Mouse (Mus musculus): ENCODE data around the gene Maged2. TPM values are rescaled to one million over a fixed set of nuclear protein-coding genes. Genes with fewer than 3 reads are reported as not detected.
"Not testable (repeated sequence)": the region's sequence is repeated elsewhere in the genome, so short reads cannot be mapped to it uniquely, and the experiment has no call there.

Gene Maged2
- polyA plus RNA-seq (2015; fragmentation: Nextera tagmentation; extraction: Ambion mirVana) = 816 and 1,013 TPM in 2 replicates

- Histone ChIP-seq H3K27ac (peak within 1 kb of the TSS; percentile 87), H3K4me2 (peak within 1 kb of the TSS; percentile 32), H3K27me3 (0 out of 2 replicates have a peak, but pooled peaks cover 3% of the 10 kb centered on the region), H3K9ac (peak within 1 kb of the TSS; percentile 42; the same call in 1 of the 2 replicates), H3K4me3 (peak within 1 kb of the TSS; percentile 50), H3K4me1 (peaks cover 13% of the 10 kb centered on the region), H3K36me3 (peaks cover 21% of the 10 kb centered on the region), H3K9me3 (no peaks in the 10 kb centered on the region)
- peak; percentile 67 for ATAC-seq (ENCODE audit: insufficient number of reproducible peaks, low FRiP score, low TSS enrichment, low read depth)
- WGBS = 37% methylated on average over 7 of the region's 7 CpGs
These were observed at the start of gene Maged2 for GRCm38 (mm10) chrX:150814139-150814469. Gene Maged2 (minus strand): TSS chrX:150814345.

DNA sequence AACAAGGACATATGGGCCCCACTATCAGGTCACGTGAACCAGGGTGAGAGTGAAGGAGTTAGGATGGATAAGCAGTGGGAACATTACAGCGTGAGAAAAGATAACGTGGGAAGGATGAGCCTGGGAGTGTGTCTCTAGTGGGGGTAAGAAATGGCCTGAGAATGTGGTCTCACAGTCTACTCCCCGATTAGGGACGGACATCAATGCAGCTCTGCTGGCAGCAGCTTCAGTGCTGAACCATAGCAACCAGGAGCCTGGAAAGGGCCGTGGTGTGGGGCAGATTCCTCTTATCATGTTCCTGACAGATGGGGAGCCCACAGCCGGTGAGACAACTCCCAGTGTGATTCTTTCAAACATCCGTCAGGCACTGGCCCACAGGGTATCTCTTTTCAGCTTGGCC lies 34.1 kb upstream of the Maged2 start:
- Histone ChIP-seq H3K9ac (no peak overlapping the region), H3K36me3 (no peaks in the 10 kb centered on the region), H3K4me1 (no peaks in the 10 kb centered on the region), H3K9me3 (no peaks in the 10 kb centered on the region), H3K27me3 (peaks cover 5% of the 10 kb centered on the region; the same call in 1 of the 2 replicates), H3K4me3 (no peak overlapping the region), H3K27ac (no peak overlapping the region), H3K4me2 (no peak overlapping the region)
- no peak for ATAC-seq (ENCODE audit: insufficient number of reproducible peaks, low FRiP score, low TSS enrichment, low read depth)
- WGBS = 59% methylated on average over 8 of the region's 8 CpGs

GRCm38 (mm10) chrX:150845480-150846205 lies 31.5 kb upstream of the Maged2 start:
- H3K4me1 ChIP-seq, H3K9ac ChIP-seq, H3K36me3 ChIP-seq, H3K9me3 ChIP-seq, H3K4me3 ChIP-seq, H3K4me2 ChIP-seq, H3K27me3 ChIP-seq: not testable (repeated sequence)
- 58% methylated on average over 5 of the region's 10 CpGs for WGBS
- H3K27ac ChIP-seq = peak overlapping the region; percentile 61
- peak; percentile 94 for ATAC-seq (ENCODE audit: insufficient number of reproducible peaks, low FRiP score, low TSS enrichment, low read depth)

DNA sequence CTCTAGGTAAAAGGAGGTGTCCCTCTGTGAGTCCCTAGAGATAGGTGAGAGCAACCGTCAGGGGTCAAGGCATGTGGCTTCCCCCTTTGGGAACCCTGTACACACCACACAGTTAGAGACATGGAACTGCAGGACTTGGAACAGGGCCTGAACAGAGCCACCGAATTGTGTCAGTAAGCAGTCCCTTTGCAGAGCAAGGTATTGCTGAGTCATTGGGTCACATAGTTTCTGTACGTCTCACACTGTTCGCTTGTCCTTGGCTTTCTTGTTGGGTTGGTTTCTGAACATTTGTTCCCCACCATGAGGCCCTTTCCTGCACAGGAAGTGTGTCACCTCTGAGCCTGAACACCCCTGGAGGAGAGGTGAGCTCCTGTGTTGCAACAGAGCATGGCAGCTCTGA lies 29.1 kb upstream of the Maged2 start:
- not testable (repeated sequence) for H3K27me3 ChIP-seq; ATAC-seq (ENCODE audit: insufficient number of reproducible peaks, low FRiP score, low TSS enrichment, low read depth); H3K4me3 ChIP-seq; H3K36me3 ChIP-seq; H3K4me2 ChIP-seq; H3K9me3 ChIP-seq; H3K9ac ChIP-seq; H3K27ac ChIP-seq; H3K4me1 ChIP-seq
- 90% methylated on average over 1 of the region's 4 CpGs for WGBS

DNA sequence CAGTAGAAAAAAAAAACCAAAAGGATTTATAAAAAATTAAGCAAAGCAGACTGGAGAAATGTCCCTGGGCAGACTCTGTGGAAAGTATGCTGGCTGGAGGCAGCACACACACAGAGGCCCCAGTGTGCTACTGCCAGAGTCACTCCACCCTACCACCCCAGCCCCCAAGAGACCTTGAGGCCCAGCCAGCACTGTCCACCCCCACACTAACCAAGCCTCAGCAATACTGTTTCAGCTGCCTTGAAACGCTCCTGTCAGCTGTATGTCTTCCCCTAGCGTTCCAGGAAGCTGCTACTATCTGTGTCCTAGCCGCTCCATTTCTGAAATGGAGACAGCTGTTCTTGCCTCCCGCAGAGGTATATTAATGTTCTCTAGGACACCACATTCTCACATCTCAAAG lies 16.2 kb upstream of the Maged2 start:
- Histone ChIP-seq H3K4me2 (no peak overlapping the region), H3K36me3 (no peaks in the 10 kb centered on the region), H3K4me3 (no peak overlapping the region), H3K27ac (no peak overlapping the region), H3K27me3 (peaks cover 11% of the 10 kb centered on the region; the same call in 1 of the 2 replicates), H3K9me3 (no peaks in the 10 kb centered on the region), H3K9ac (no peak overlapping the region), H3K4me1 (no peaks in the 10 kb centered on the region)
- peak; percentile 82 for ATAC-seq (ENCODE audit: insufficient number of reproducible peaks, low FRiP score, low TSS enrichment, low read depth)
- WGBS = 65% methylated on average over 4 of the region's 4 CpGs

- Histone ChIP-seq H3K4me2 (no peak overlapping the region), H3K27ac (no peak overlapping the region), H3K9ac (no peak overlapping the region), H3K27me3 (0 out of 2 replicates have a peak, but pooled peaks cover 3% of the 10 kb centered on the region), H3K4me1 (no peaks in the 10 kb centered on the region), H3K4me3 (no peak overlapping the region), H3K9me3 (no peaks in the 10 kb centered on the region), H3K36me3 (no peaks in the 10 kb centered on the region)
- ATAC-seq (ENCODE audit: insufficient number of reproducible peaks, low FRiP score, low TSS enrichment, low read depth) = no peak
These were observed 3.1 kb upstream of the Maged2 start for GRCm38 (mm10) chrX:150817278-150817677.

DNA sequence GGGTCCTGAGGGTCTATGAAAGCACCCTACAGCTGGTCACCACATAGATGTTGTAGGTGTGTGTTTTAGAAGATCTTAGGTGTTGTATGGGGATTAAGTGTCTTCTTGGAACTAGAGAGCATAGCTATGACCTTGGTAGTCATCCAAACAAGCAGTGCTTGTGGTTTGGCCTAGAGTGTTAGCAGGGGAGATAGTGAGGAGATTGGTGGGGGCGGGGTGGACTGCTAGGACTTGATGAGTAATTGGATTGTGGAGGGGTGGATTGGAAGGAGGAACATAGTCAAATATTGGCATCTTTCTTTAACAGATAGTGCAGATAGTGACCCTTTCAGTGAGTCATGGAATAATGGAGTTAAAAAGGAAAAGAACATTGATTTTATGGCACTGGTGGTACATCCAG lies 1.5 kb upstream of the Maged2 start:
- Histone ChIP-seq H3K36me3 (peaks cover 13% of the 10 kb centered on the region; the same call in 1 of the 2 replicates), H3K4me2 (no peak overlapping the region), H3K4me3 (no peak overlapping the region), H3K9me3 (no peaks in the 10 kb centered on the region), H3K27ac (no peak overlapping the region), H3K4me1 (peaks cover 13% of the 10 kb centered on the region), H3K9ac (no peak overlapping the region), H3K27me3 (0 out of 2 replicates have a peak, but pooled peaks cover 3% of the 10 kb centered on the region)
- ATAC-seq (ENCODE audit: insufficient number of reproducible peaks, low FRiP score, low TSS enrichment, low read depth) = no peak
- WGBS = 83% methylated on average over 1 of the region's 1 CpGs

DNA sequence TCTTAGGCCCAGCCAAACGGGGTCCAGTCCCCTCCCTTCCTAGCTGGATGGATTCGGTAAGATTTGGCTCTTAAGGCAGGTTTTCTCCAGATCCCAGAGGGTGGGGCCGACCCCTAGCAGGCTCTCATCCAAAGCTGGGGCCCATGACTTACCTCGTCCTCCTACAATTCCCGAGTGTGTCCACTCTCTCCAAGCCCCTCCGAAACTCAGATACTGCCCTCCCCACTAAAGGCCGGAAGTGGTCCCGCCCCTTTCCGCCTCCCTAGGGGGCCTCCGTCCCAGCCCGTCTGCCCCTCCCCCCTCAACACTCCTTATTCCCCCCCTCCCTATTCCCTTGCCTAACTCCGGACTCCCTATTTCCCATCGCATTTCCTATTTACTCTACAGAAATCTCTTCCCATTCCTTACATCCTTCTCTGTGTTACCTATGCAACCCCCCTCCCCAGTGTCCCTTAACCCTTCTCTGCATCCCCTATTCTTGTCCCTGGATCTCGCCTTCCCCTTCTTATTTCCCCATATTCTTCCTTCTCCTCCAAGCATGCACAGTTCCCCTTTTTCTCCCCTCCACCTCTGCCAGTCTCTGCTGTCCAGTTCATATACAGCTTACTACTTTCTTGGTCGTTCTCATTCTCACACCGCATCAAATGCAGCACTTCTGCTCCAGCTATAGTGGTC lies 544 bp downstream of the Maged2 start:
- Histone ChIP-seq H3K9ac (peak overlapping the region; percentile 42; the same call in 1 of the 2 replicates), H3K9me3 (no peaks in the 10 kb centered on the region), H3K36me3 (peaks cover 27% of the 10 kb centered on the region), H3K4me1 (peaks cover 13% of the 10 kb centered on the region), H3K27ac (peak overlapping the region; percentile 87), H3K4me3 (peak overlapping the region; percentile 50), H3K27me3 (0 out of 2 replicates have a peak, but pooled peaks cover 3% of the 10 kb centered on the region), H3K4me2 (peak overlapping the region; percentile 32)
- WGBS = 21% methylated on average over 16 of the region's 16 CpGs
- no peak; the same call in 1 of the 2 replicates for ATAC-seq (ENCODE audit: insufficient number of reproducible peaks, low FRiP score, low TSS enrichment, low read depth)

- H3K27ac ChIP-seq = peak overlapping the region; percentile 87
- H3K9ac ChIP-seq = peak overlapping the region; percentile 42; the same call in 1 of the 2 replicates
- no peaks in the 10 kb centered on the region for H3K9me3 ChIP-seq
- peak overlapping the region; percentile 46 for H3K4me2 ChIP-seq
- H3K4me1 ChIP-seq = peaks cover 13% of the 10 kb centered on the region
- 0 out of 2 replicates have a peak, but pooled peaks cover 3% of the 10 kb centered on the region for H3K27me3 ChIP-seq
- H3K4me3 ChIP-seq = peak overlapping the region; percentile 50
- ATAC-seq (ENCODE audit: insufficient number of reproducible peaks, low FRiP score, low TSS enrichment, low read depth) = peak; percentile 92
- WGBS = 28% methylated on average over 22 of the region's 24 CpGs
- H3K36me3 ChIP-seq = peaks cover 29% of the 10 kb centered on the region
These were observed 1.3 kb downstream of the Maged2 start for GRCm38 (mm10) chrX:150812787-150813298.

DNA sequence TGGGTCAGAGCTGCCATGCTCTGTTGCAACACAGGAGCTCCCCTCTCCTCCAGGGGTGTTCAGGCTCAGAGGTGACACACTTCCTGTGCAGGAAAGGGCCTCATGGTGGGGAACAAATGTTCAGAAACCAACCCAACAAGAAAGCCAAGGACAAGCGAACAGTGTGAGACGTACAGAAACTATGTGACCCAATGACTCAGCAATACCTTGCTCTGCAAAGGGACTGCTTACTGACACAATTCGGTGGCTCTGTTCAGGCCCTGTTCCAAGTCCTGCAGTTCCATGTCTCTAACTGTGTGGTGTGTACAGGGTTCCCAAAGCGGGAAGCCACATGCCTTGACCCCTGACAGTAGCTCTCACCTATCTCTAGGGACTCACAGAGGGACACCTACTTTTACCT lies 13.2 kb downstream of the Maged2 start:
- H3K4me2 ChIP-seq; H3K4me3 ChIP-seq; H3K9ac ChIP-seq; H3K4me1 ChIP-seq; H3K27ac ChIP-seq; H3K9me3 ChIP-seq; H3K36me3 ChIP-seq; ATAC-seq (ENCODE audit: insufficient number of reproducible peaks, low FRiP score, low TSS enrichment, low read depth); H3K27me3 ChIP-seq: not testable (repeated sequence)
- 93% methylated on average over 2 of the region's 4 CpGs for WGBS

- peak overlapping the region; percentile 67 for H3K27ac ChIP-seq
- not testable (repeated sequence) for H3K9me3 ChIP-seq, H3K36me3 ChIP-seq, H3K4me1 ChIP-seq, H3K4me3 ChIP-seq, H3K9ac ChIP-seq, H3K4me2 ChIP-seq, H3K27me3 ChIP-seq
- 65% methylated on average over 4 of the region's 10 CpGs for WGBS
- peak; percentile 95 for ATAC-seq (ENCODE audit: insufficient number of reproducible peaks, low FRiP score, low TSS enrichment, low read depth)
These were observed 15.5 kb downstream of the Maged2 start for GRCm38 (mm10) chrX:150798493-150799177.
